Mouse (Mus musculus) MEL (cell line): ENCODE data around the gene Tmem160. TPM values are rescaled to one million over a fixed set of nuclear protein-coding genes. Genes with fewer than 3 reads are reported as not detected.

Experiments
- DNase-seq: peaks from one replicate; pipeline ENCODE4 v3.0.0; 2011; ENCODE audit warnings: low read depth, low spot score
- H3K27ac ChIP-seq: 2 replicates; pipeline ENCODE4 v1.5.1; 2012; ENCODE audit warnings: low read depth, mild to moderate bottlenecking, control low read depth, low read length, moderate library complexity; ENCODE audit not compliant: control insufficient read depth
- H3K27me3 ChIP-seq, 2 experiments: fragments of 150-350 bp in 1 of 2; sonication (generic) in 1 of 2; 2 replicates each; pipeline ENCODE4 v1.6.1; 2012; ENCODE audit warnings: low read length in 2 of 2, mild to moderate bottlenecking in 2 of 2, improper control_type of control experiment in 1 of 2, moderate library complexity in 1 of 2; ENCODE audit not compliant: insufficient read depth in 2 of 2, control insufficient read depth in 1 of 2
- H3K36me3 ChIP-seq, 2 experiments: 2 replicates each; pipeline ENCODE4 v1.6.1; 2012 to 2014; ENCODE audit warnings: low read length in 2 of 2, improper control_type of control experiment in 1 of 2, inconsistent platforms in 1 of 2, mild to moderate bottlenecking in 1 of 2; ENCODE audit not compliant: insufficient read depth in 2 of 2, control insufficient read depth in 1 of 2
- H3K4me1 ChIP-seq, 2 experiments: fragments of 150-350 bp in 1 of 2; sonication (generic) in 1 of 2; 2 replicates each; pipeline ENCODE4 v1.6.1; 2012; ENCODE audit warnings: low read length in 2 of 2, improper control_type of control experiment in 1 of 2, mild to moderate bottlenecking in 1 of 2; ENCODE audit not compliant: insufficient read depth in 2 of 2, control insufficient read depth in 1 of 2
- H3K4me3 ChIP-seq, 2 experiments: fragments of 150-350 bp in 1 of 2; sonication (generic) in 1 of 2; 2 replicates each; pipeline ENCODE4 v1.5.1; 2012; ENCODE audit warnings: low read depth in 2 of 2, low read length in 2 of 2, mild to moderate bottlenecking in 2 of 2, moderate library complexity in 2 of 2, control low read depth in 1 of 2, improper control_type of control experiment in 1 of 2; ENCODE audit not compliant: control insufficient read depth in 1 of 2, insufficient read depth in 1 of 2
- H3K79me2 ChIP-seq: 2 replicates; pipeline ENCODE4 v1.6.1; 2012; ENCODE audit warnings: mild to moderate bottlenecking, low read length, moderate library complexity; ENCODE audit not compliant: control insufficient read depth, poor library complexity, insufficient read depth
- H3K9ac ChIP-seq: 2 replicates; pipeline ENCODE4 v1.6.1; 2012; ENCODE audit warnings: low read depth, mild to moderate bottlenecking, control low read depth, low read length, moderate library complexity; ENCODE audit not compliant: control insufficient read depth, poor library complexity, severe bottlenecking
- H3K9me3 ChIP-seq: fragments of 150-350 bp; sonication (generic); replicated peaks from 2 replicates; pipeline ENCODE4 v1.6.1; 2012; ENCODE audit warnings: mild to moderate bottlenecking, low read length, improper control_type of control experiment, moderate library complexity; ENCODE audit not compliant: insufficient read depth
- CHD2 ChIP-seq: IDR thresholded peaks from 2 replicates; pipeline ENCODE4 v1.6.1; 2011; ENCODE audit warnings: low read length, improper control_type of control experiment
- E2F4 ChIP-seq: IDR thresholded peaks from 2 replicates; pipeline ENCODE4 v1.6.1; 2011; ENCODE audit warnings: low read depth, low read length, improper control_type of control experiment, borderline replicate concordance
- ELF1 ChIP-seq: IDR thresholded peaks from 2 replicates; pipeline ENCODE4 v1.6.1; 2014; ENCODE audit warnings: low read depth, mild to moderate bottlenecking, inconsistent platforms, low read length, improper control_type of control experiment, moderate library complexity
- ETS1 ChIP-seq: IDR thresholded peaks from 2 replicates; pipeline ENCODE4 v1.6.1; 2012; ENCODE audit warnings: low read depth, mild to moderate bottlenecking, inconsistent platforms, low read length, improper control_type of control experiment, moderate library complexity
- GATA1 ChIP-seq: IDR thresholded peaks from 2 replicates; pipeline ENCODE4 v1.6.1; 2011; ENCODE audit warnings: low read depth, low read length, improper control_type of control experiment
- HCFC1 ChIP-seq: IDR thresholded peaks from 2 replicates; pipeline ENCODE4 v1.6.1; 2012; ENCODE audit warnings: low read depth, mild to moderate bottlenecking, inconsistent platforms, low read length, improper control_type of control experiment, moderate library complexity
- KAT2A ChIP-seq: conservative IDR thresholded peaks from 2 replicates; pipeline ENCODE4 v1.6.1; 2012; ENCODE audit warnings: low read depth, low read length, improper control_type of control experiment, inconsistent platforms
- MAFK ChIP-seq: IDR thresholded peaks from 2 replicates; pipeline ENCODE4 v1.6.1; 2011; ENCODE audit warnings: low read depth, mild to moderate bottlenecking, low read length, improper control_type of control experiment, borderline replicate concordance
- MAX ChIP-seq: IDR thresholded peaks from 2 replicates; pipeline ENCODE4 v1.6.1; 2011; ENCODE audit warnings: low read length, improper control_type of control experiment
- MYB ChIP-seq: IDR thresholded peaks from 2 replicates; pipeline ENCODE4 v1.6.1; 2011; ENCODE audit warnings: mild to moderate bottlenecking, low read depth, low read length, improper control_type of control experiment
- NELFE ChIP-seq: IDR thresholded peaks from 2 replicates; pipeline ENCODE4 v1.6.1; 2011; ENCODE audit warnings: low read depth, low read length, improper control_type of control experiment
- POLR2A ChIP-seq, 2 experiments: IDR thresholded peaks; 2 replicates each; pipeline ENCODE4 v1.6.1; 2011 to 2012; ENCODE audit warnings: low read length in 2 of 2, mild to moderate bottlenecking in 2 of 2, control low read depth in 1 of 2, improper control_type of control experiment in 1 of 2, low read depth in 1 of 2, moderate library complexity in 1 of 2; ENCODE audit not compliant: control insufficient read depth in 1 of 2, insufficient read depth in 1 of 2, poor library complexity in 1 of 2
- POLR2AphosphoS2 ChIP-seq: IDR thresholded peaks from 2 replicates; pipeline ENCODE4 v1.6.1; 2011; ENCODE audit warnings: low read length, improper control_type of control experiment
- RAD21 ChIP-seq: IDR thresholded peaks from 2 replicates; pipeline ENCODE4 v1.6.1; 2011; ENCODE audit warnings: mild to moderate bottlenecking, low read depth, low read length, improper control_type of control experiment
- RCOR1 ChIP-seq: IDR thresholded peaks from 2 replicates; pipeline ENCODE4 v1.6.1; 2012; ENCODE audit warnings: low read depth, mild to moderate bottlenecking, inconsistent platforms, low read length, improper control_type of control experiment
- SMC3 ChIP-seq: IDR thresholded peaks from 2 replicates; pipeline ENCODE4 v1.6.1; 2011; ENCODE audit warnings: low read depth, low read length, improper control_type of control experiment
- TBP ChIP-seq: IDR thresholded peaks from 2 replicates; pipeline ENCODE4 v1.8.0; 2011; ENCODE audit warnings: low read depth, low read length, improper control_type of control experiment
- TCF12 ChIP-seq: IDR thresholded peaks from 2 replicates; pipeline ENCODE4 v1.6.1; 2014; ENCODE audit warnings: low read depth, mild to moderate bottlenecking, inconsistent platforms, low read length, improper control_type of control experiment, moderate library complexity
- UBTF ChIP-seq: IDR thresholded peaks from 2 replicates; pipeline ENCODE4 v1.6.1; 2012; ENCODE audit warnings: low read depth, mild to moderate bottlenecking, inconsistent platforms, low read length, improper control_type of control experiment, moderate library complexity, borderline replicate concordance; ENCODE audit not compliant: insufficient read depth
- ZC3H11A ChIP-seq: IDR thresholded peaks from 2 replicates; pipeline ENCODE4 v1.6.1; 2012; ENCODE audit warnings: low read depth, mild to moderate bottlenecking, inconsistent platforms, low read length, improper control_type of control experiment
- ZKSCAN1 ChIP-seq: IDR thresholded peaks from 2 replicates; pipeline ENCODE4 v1.6.1; 2012; ENCODE audit warnings: low read depth, mild to moderate bottlenecking, inconsistent platforms, low read length, improper control_type of control experiment, moderate library complexity
- ZMIZ1 ChIP-seq: IDR thresholded peaks from 2 replicates; pipeline ENCODE4 v1.6.1; 2012; ENCODE audit warnings: low read depth, mild to moderate bottlenecking, inconsistent platforms, low read length, improper control_type of control experiment, moderate library complexity
- ZNF384 ChIP-seq: IDR thresholded peaks from 2 replicates; pipeline ENCODE4 v1.6.1; 2012; ENCODE audit warnings: low read depth, mild to moderate bottlenecking, inconsistent platforms, low read length, improper control_type of control experiment
- polyA plus RNA-seq, 2 experiments: library from polyadenylated mRNA; stranded (reverse) in 1 of 2; unstranded in 1 of 2; fragments of >175 nt in 1 of 2; fragments of >200 nt in 1 of 2; gene quantifications; 2 replicates each; pipeline versions ENCODE4 v1.2.1 to v1.2.4; 2012; ENCODE audit warnings: low replicate concordance in 2 of 2, low read depth in 1 of 2; ENCODE audit not compliant: insufficient read length in 2 of 2, insufficient read depth in 1 of 2, missing spikeins in 1 of 2
- total RNA-seq: library from RNA; depleted of rRNA; stranded (reverse); fragments of 300-350 nt; gene quantifications from 2 replicates; pipeline ENCODE4 v1.2.3, GENCODE M21; 2012

Tmem160 gene
- total and polyA plus RNA-seq, 3 experiments: 73.3 to 90.1 TPM; not detected in 1

DNA sequence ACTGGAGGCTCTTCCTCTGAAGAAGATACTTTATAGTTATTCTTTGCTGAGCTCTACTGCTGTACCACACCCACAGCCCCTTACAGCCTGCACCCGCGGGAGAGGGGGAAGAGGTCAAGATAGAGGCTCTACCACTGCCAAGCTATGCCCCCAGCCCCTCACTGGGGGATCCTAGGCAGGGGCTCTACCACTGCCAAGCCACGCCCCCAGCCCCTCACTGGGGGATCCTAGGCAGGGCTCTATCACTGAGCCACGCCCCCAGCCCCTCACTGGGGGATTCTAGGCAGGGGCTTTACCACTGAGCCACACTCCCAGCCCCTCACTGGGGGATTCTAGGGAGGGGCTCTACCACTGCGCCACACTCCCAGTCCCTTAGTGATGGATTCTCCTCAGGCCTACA, 3.7 kb downstream of the Tmem160 start:
- Histone ChIP-seq H3K36me3 (peaks cover 0 to 3% of the 10 kb centered on the region in 2 experiments; a peak in 2 of 4 replicates), H3K27ac (no peak overlapping the region), H3K4me3 (no peak overlapping the region), H3K9me3 (no peaks in the 10 kb centered on the region)
- no peak for TF ChIP-seq RAD21
- no peak for TF ChIP-seq KAT2A
- TF ChIP-seq GATA1: no peak
- no peak for TF ChIP-seq NELFE
- TF ChIP-seq RCOR1: no peak
- no peak for TF ChIP-seq ETS1
- TF ChIP-seq TCF12: no peak
- no peak for TF ChIP-seq HCFC1
- no peak for TF ChIP-seq ZC3H11A
- no peak for TF ChIP-seq TBP
- TF ChIP-seq ELF1: no peak
- TF ChIP-seq ZKSCAN1: no peak
- TF ChIP-seq UBTF: no peak
- no peak for TF ChIP-seq CHD2
- no peak for TF ChIP-seq MAX
- TF ChIP-seq POLR2A (IDR thresholded peaks at IDR 0.05; ENCODE audit: control insufficient read depth in 1 of 2, insufficient read depth in 1 of 2, low read depth in 1 of 2, low read length in 2 of 2, poor library complexity in 1 of 2): no peak
- TF ChIP-seq E2F4: no peak
- TF ChIP-seq POLR2AphosphoS2: no peak
- no peak for TF ChIP-seq SMC3
- TF ChIP-seq, all 39 proteins: peak for 0
- DNase-seq: no peak
- Histone ChIP-seq H3K79me2 (no peaks in the 10 kb centered on the region; the same call in none of the 2 replicates), H3K27me3 (no peaks in the 10 kb centered on the region), H3K9ac (no peak overlapping the region), H3K4me1 (peaks cover 1 to 11% of the 10 kb centered on the region in 2 experiments; a peak in 3 of 4 replicates)

DNA sequence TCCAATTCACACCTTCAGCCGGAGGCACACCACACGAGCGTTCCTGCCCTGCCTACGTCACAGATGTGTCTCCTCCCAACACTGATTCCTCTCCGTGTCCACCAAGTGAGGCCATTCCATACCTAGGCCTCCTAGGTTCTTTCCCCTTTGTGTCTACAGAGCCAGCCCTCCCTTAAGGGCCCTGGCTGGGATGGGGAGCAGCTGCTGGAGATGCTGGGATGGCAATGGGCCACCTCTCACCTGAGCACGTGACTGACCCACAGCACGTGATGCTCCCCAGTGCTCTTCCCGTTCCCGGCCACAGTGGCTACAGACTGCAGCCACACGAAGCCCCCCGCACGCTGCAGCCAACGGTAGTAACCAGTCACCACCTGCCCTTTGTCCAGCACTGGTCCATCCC, 8.0 kb downstream of the Tmem160 start:
- no peaks in the 10 kb centered on the region for H3K9me3 ChIP-seq
- H3K27ac ChIP-seq: no peak overlapping the region
- H3K4me3 ChIP-seq: no peak overlapping the region
- no peaks in the 10 kb centered on the region for H3K4me1 ChIP-seq
- no peak for DNase-seq
- H3K36me3 ChIP-seq: no peaks in the 10 kb centered on the region
- no peak overlapping the region for H3K9ac ChIP-seq
- TF ChIP-seq ZMIZ1: no peak
- TF ChIP-seq ZNF384: no peak
- TF ChIP-seq MYB: no peak
- no peak for TF ChIP-seq POLR2A (IDR thresholded peaks at IDR 0.05; ENCODE audit: control insufficient read depth in 1 of 2, insufficient read depth in 1 of 2, low read depth in 1 of 2, low read length in 2 of 2, poor library complexity in 1 of 2)
- TF ChIP-seq MAFK: no peak
- H3K27me3 ChIP-seq: no peaks in the 10 kb centered on the region
- no peaks in the 10 kb centered on the region for H3K79me2 ChIP-seq
